In genomic region chr3:93514628-93515027, GRCm38 (mm10) we compare ENCODE assay signal across 31 mouse cellular contexts. TPM values are rescaled to one million over a fixed set of nuclear protein-coding genes. Genes with fewer than 3 reads are reported as not detected.
DNase-seq lines count a peak whose midpoint lies in the region; ATAC-seq lines count a peak whose summit lies in the region.
"Had no signal": no experiment of that assay in that cellular context is flagged by ENCODE, and none has a peak within 500 bp of the region (broad histone marks: within the 10 kb centered on the region; RNA-seq: fewer than 3 reads in every experiment).

No protein-coding gene starts in this region.

- H3K4me3 ChIP-seq in intestine, embryonic 15.5 days (replicated peaks): no peak overlapping the region
- H3K4me3 ChIP-seq: embryonic facial prominence, embryonic 12.5 days; embryonic facial prominence, embryonic 15.5 days; forebrain, embryonic 12.5 days; forebrain, embryonic 15.5 days; heart, adult 2 months; heart, embryonic 10.5 days; heart, embryonic 13.5 days; hindbrain, embryonic 12.5 days; hindbrain, embryonic 15.5 days had no signal

- H3K27ac ChIP-seq in intestine, embryonic 15.5 days: no peak overlapping the region
- H3K27ac ChIP-seq: embryonic facial prominence, embryonic 12.5 days; embryonic facial prominence, embryonic 15.5 days; forebrain, embryonic 12.5 days; forebrain, embryonic 15.5 days; heart, adult 2 months; heart, embryonic 10.5 days; heart, embryonic 13.5 days; hindbrain, embryonic 12.5 days; hindbrain, embryonic 15.5 days had no signal

- no peaks in the 10 kb centered on the region for H3K36me3 ChIP-seq in intestine, embryonic 15.5 days
- H3K36me3 ChIP-seq: embryonic facial prominence, embryonic 12.5 days; embryonic facial prominence, embryonic 15.5 days; forebrain, embryonic 12.5 days; forebrain, embryonic 15.5 days; heart, embryonic 10.5 days; heart, embryonic 13.5 days; hindbrain, embryonic 12.5 days; hindbrain, embryonic 15.5 days had no signal

- H3K27me3 ChIP-seq in intestine, embryonic 15.5 days (replicated peaks): no peaks in the 10 kb centered on the region
- H3K27me3 ChIP-seq: embryonic facial prominence, embryonic 12.5 days; embryonic facial prominence, embryonic 15.5 days; forebrain, embryonic 12.5 days; forebrain, embryonic 15.5 days; heart, embryonic 13.5 days; hindbrain, embryonic 12.5 days; hindbrain, embryonic 15.5 days had no signal

- no peak overlapping the region for H3K4me2 ChIP-seq in intestine, embryonic 15.5 days (replicated peaks)
- H3K4me2 ChIP-seq: embryonic facial prominence, embryonic 12.5 days; embryonic facial prominence, embryonic 15.5 days; forebrain, embryonic 12.5 days; forebrain, embryonic 15.5 days; heart, embryonic 13.5 days; hindbrain, embryonic 12.5 days; hindbrain, embryonic 15.5 days had no signal

- H3K9ac ChIP-seq in intestine, embryonic 15.5 days: no peak overlapping the region
- H3K9ac ChIP-seq: embryonic facial prominence, embryonic 12.5 days; embryonic facial prominence, embryonic 15.5 days; forebrain, embryonic 12.5 days; forebrain, embryonic 15.5 days; heart, embryonic 13.5 days; hindbrain, embryonic 12.5 days; hindbrain, embryonic 15.5 days had no signal

- 90% methylated on average over 3 of the region's 3 CpGs for WGBS in intestine, embryonic 15.5 days

- H3K9me3 ChIP-seq in intestine, embryonic 15.5 days: no peaks in the 10 kb centered on the region
- H3K9me3 ChIP-seq: embryonic facial prominence, embryonic 12.5 days; embryonic facial prominence, embryonic 15.5 days; forebrain, embryonic 12.5 days; forebrain, embryonic 15.5 days; heart, embryonic 10.5 days; heart, embryonic 13.5 days; hindbrain, embryonic 12.5 days; hindbrain, embryonic 15.5 days had no signal

- intact Hi-C loops in heart, postnatal 25 days (cut with DNase I): no loop called here

- peak; percentile 42 for DNase-seq in heart, adult 11 months
- no peak for DNase-seq in heart, postnatal 25 days (ENCODE audit: low spot score)
- peak; percentile 32 for DNase-seq in thymus, postnatal 25 days
- no peak for DNase-seq in thymus, postnatal 36 days
- peak; percentile 56 for DNase-seq in naive thymus-derived CD4-positive, alpha-beta T cell, adult 2 months (ENCODE audit: low read depth)
- no peak for DNase-seq in frontal cortex, postnatal 14 days (ENCODE audit: low spot score in 2 of 2)
- DNase-seq: adrenal gland, adult 8-10 months; adrenal gland, postnatal 25 days; cerebellum, adult 18-20 months; cerebellum, adult 9-10 months; cerebellum, postnatal 14 days; gastrocnemius, postnatal 10 days; heart, adult 2 months; heart, postnatal 14 days; kidney, adult 2 months had no signal

- no peaks in the 10 kb centered on the region for H3K4me1 ChIP-seq in intestine, embryonic 15.5 days (replicated peaks)
- H3K4me1 ChIP-seq: embryonic facial prominence, embryonic 12.5 days; embryonic facial prominence, embryonic 15.5 days; forebrain, embryonic 12.5 days; forebrain, embryonic 15.5 days; heart, embryonic 10.5 days; heart, embryonic 13.5 days; hindbrain, embryonic 12.5 days; hindbrain, embryonic 15.5 days had no signal

- ATAC-seq in activated CD4-positive, CD25-positive, alpha-beta regulatory T cell, adult 4 months: peak; percentile 78
- ATAC-seq in intestine, embryonic 15.5 days: no peak
- ATAC-seq: forebrain, embryonic 15.5 days; intestine, postnatal 0 days had no signal

RNA-seq across cellular contexts. Expression of gene S100a11, which starts 5.7 kb away (rescaled TPM):
- 10 to 100 TPM; 82.1 to 97.0 TPM for total RNA-seq in heart, postnatal 25 days (2021)
- polyA plus RNA-seq in activated CD4-positive, CD25-positive, alpha-beta regulatory T cell, adult 4 months (2017; shearing (Covaris generic)): 1,000 to 10,000 TPM; 1,103 to 1,136 TPM
- 826 and 951 TPM in 2 replicates for polyA plus RNA-seq in intestine, embryonic 15.5 days (2015; fragmentation: Nextera tagmentation; extraction: Ambion mirVana)

RNA-seq across cellular contexts. Expression of gene S100a10, which starts 40.3 kb away (rescaled TPM):
- total RNA-seq in heart, postnatal 25 days (2021): 100 to 1,000 TPM in 1 of 2 experiments, 10 to 100 TPM in 1; 99.6 to 111 TPM
- polyA plus RNA-seq in activated CD4-positive, CD25-positive, alpha-beta regulatory T cell, adult 4 months (2017; shearing (Covaris generic)): 1,000 to 10,000 TPM; 1,196 to 1,341 TPM
- polyA plus RNA-seq in intestine, embryonic 15.5 days (2015; fragmentation: Nextera tagmentation; extraction: Ambion mirVana): 640 and 689 TPM in 2 replicates

RNA-seq across cellular contexts. Expression of gene Tchhl1, which starts 46.1 kb away (rescaled TPM):
- total RNA-seq in heart, postnatal 25 days (2021): not detected
- not detected for polyA plus RNA-seq in activated CD4-positive, CD25-positive, alpha-beta regulatory T cell, adult 4 months (2017; shearing (Covaris generic))
- polyA plus RNA-seq in intestine, embryonic 15.5 days (2015; fragmentation: Nextera tagmentation; extraction: Ambion mirVana): not detected in 2 replicates
- total RNA-seq: ES-E14; gastrocnemius, adult 18-20 months; gastrocnemius, postnatal 10 days; heart, adult 2 months; heart, postnatal 14 days; hematopoietic stem cell, adult 5-6 weeks had no signal
- polyA plus RNA-seq: brain, embryonic 14.5 days; embryonic facial prominence, embryonic 12.5 days; forebrain, embryonic 12.5 days; forebrain, embryonic 15.5 days; heart, adult 2 months; heart, embryonic 10.5 days; heart, embryonic 13.5 days; heart, embryonic 16.5 days; hindbrain, embryonic 12.5 days had no signal

Comparison
In these comparisons a context has a peak if more than half of its experiments do, and no peak if none do; other contexts are left out.
1. DNase-seq: peak in heart, adult 11 months (single experiment), thymus, postnatal 25 days (single experiment) and naive thymus-derived CD4-positive, alpha-beta T cell, adult 2 months (single experiment); none in heart, postnatal 25 days (single experiment), thymus, postnatal 36 days (0 of 2) and frontal cortex, postnatal 14 days (0 of 2).